Mouse (Mus musculus) bone marrow macrophage, adult 2 months (primary cell): ENCODE results near the gene Pcca.

Experiments
- CTCF ChIP-seq: IDR thresholded peaks from 2 replicates; pipeline ENCODE4 v1.5.1; 2012; ENCODE audit warnings: low read depth, mild to moderate bottlenecking, low read length, moderate library complexity
- POLR2A ChIP-seq: IDR thresholded peaks from 2 replicates; pipeline ENCODE4 v1.6.1; 2012; ENCODE audit warnings: mild to moderate bottlenecking, low read depth, low read length, borderline replicate concordance

- TF ChIP-seq POLR2A (no peak), CTCF (no peak)
These were observed 221.4 kb downstream of the Pcca start for GRCm38 (mm10) chr14:122755559-122755958.
